Mouse (Mus musculus): ENCODE measurements at regions not wholly inside any gene's neighbourhood (a gene's known extent, or its start where the extent isn't known, plus 50 kb on each side); places are given as distances from the start of the nearest gene placed in this dataset.

DNA sequence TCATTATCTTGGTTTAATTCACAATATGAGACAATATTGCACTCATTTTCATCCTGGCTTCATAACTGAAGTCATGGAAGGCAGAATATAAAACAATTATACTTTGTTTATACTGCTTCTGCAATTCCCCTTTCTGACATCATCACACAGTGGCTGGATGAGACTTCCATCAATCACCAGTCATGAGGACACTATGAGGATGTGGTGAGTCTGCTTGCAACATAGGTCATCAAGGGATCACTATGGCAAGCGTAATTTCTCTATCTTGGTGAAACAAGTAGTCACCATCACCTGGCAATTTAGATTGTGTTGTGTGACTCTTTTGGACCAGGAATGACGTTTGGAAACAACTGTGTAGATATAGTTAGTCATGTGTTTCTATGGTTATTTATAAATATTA lies 134.6 kb downstream of the Hao1 start:
- DNase-seq (ENCODE audit: low spot score), result no peak

DNA sequence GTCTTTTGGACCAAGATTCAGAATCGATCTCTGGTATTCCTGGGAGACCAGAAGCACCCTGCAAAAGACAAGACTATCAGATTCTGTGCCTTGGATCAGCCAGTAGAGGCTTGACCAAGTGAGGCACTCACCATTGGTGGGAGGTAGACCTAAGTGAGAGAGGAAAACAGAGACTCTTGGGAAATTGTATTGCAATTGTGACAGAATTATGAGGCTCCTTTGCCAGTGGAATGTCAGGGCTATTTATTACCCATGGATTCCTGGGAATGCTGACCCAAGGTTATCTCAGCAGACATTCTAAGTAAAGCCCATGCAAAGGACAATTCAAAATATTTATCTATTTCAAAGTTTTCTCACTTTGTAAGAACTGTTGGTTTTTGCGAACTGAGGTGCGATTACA lies 154.6 kb downstream of the Hao1 start:
- no peak for DNase-seq (ENCODE audit: low spot score)

DNA sequence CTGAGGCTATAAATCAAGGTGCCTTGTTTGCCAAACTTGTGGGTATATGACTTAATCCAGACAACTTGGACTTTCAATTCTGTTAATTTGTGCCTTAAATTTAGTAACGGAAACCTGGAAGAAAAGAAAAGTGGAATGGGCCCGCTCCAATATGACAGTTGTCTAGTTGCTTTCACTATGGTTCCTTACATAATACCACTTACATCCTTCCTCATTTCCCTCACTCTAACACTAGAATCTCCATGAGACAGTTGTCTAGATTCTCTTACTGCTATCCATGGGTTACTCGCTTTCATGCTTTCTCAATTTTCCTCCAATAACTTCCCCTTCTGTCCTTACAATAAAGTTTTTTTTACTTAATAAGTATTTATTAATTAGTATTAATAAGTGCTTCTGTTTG lies 160.7 kb downstream of the Hao1 start:
- no peak for DNase-seq (ENCODE audit: low spot score)

DNA sequence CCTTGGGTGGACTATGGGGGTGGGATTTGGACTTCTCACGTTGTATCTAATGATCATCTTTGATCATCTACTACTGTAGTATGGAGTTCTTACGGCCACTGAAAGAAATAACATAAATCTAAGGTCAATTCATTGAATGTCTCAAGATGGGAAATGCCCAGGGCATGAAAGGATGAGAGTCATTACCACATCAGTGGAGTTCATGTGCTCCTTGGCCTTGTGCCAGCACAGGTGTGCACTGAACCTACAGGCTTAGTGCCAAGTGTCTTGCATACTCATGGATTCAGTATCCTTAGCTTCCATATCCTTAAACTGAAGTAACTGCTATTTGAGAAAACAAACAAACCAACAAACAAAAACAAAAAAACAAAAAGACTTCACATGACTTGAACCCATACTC lies 179.1 kb downstream of the Hao1 start:
- no peak for DNase-seq (ENCODE audit: low spot score)

DNA sequence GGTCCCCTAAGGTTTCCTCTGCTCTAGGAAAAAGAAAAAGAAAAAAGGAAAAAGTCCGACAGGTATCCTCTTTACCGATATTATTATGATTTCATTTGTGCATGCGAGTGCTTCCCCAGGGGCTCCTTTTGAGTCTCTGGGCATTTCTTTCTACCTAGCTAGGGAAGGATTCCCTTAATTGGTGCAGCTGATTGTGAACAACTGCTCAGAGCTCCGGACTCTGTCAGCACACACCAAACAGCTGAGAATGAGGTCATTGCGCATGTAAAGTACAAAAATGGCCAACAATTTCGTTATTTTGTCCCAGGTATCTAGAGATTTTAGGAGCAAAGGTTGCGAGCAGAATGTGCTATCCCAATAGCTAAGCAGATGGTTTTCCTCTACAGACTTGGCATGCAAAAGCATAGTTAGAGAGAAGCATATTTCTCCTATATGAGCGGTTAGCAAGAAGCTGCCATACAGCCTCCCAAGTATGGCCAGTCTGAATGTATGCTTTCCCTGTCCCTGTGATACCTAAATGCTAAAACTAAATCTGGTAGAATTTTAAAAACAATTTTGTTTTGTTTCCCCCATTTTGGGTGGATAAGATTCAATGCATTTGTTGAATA lies 203.2 kb downstream of the Hao1 start:
- no peak for DNase-seq (ENCODE audit: low spot score)

DNA sequence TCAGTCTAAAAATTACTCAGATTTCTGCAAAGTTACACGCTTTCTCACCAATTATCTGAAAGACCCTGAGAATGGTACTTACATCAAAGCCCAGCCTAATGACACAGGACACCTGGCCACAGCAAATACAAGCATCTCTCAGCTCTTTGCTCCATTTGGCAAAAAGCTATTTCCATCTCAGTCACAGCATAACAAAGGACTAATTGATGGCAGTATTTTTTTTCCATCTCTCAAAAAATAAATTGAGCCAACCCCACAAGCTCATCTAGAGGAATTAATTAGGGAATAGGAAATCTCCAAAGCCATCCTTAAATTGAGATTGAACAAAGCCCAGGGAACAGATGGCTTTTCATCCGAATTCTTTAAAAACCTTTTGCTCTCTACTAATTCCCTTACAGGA lies 203.7 kb downstream of the Hao1 start:
- no peak for DNase-seq (ENCODE audit: low spot score)

DNA sequence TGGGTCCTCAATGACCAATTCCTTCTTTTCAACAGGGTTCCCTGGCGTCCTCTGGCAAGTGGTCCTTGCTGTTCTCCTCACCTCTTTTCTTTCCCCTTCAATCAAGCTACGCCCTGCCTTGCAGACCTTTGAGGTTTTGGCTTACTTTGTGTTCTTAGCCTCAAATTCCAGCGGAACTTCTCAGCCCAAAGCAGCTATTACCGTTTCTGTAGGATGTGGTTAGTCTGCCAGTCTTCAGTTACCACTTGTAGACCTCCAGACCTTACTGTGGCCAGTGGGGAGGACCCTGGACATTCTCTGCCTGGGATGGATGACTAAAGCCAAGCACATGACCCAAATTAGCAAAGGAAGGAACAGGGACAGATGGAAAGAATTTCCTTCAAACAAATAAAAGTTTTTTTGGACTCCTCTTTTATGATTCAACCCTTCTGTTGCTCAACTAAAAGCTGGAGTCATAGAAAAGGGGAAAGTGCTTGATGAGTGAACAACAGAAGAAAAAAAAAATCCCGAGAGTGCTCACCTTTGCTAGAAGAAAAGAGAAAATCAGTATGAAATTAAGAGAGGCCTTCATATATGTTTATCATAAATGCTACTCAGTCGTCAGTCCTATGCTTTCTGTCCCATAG lies 211.5 kb downstream of the Hao1 start:
- no peak for DNase-seq (ENCODE audit: low spot score)

DNA sequence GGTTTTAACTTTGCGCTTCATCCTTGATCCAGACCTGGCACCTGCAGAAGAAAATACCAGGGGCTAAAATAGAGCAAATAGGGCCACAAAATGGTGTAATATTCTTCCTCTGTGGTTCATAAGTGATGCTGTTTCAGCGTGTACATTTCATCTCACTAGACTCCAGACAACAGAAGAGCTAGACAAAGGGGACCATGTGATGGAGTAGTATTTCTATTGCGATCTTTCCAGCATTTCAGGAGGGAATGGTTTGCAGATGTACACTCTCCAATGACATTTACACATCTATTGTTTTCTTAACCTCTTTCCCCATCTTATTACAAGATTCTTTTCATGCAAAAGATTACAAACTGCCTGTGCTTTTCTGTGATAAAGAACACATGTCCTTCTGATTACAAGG lies 246.1 kb downstream of the Hao1 start:
- no peak for DNase-seq (ENCODE audit: low spot score)

DNA sequence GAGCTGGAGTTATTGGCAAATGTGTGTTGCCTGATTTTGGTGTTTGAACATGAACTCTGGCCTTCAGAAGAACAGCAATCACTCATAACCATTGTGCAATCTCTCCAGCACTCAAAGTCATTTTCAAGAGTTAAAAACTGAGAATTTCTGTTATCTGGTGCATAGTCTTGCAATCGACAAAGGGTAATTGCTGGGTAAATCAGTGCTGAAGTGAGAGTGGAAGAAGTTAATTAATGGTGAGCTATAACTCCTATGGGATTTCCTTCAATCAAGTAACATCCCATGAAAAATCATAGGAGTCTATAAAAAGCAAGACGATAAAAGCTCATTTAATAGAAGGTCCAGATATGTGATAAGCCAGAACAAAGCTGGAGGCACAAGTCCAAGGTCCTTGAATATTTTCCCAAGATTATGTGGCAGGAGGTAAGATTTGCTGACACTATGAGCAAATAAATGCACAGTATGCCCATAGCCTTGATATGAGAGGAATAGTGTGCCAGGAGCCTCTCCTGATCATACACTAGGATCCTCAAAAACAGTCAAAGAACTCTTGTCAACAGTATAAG lies 264.0 kb downstream of the Hao1 start:
- no peak for DNase-seq (ENCODE audit: low spot score)

DNA sequence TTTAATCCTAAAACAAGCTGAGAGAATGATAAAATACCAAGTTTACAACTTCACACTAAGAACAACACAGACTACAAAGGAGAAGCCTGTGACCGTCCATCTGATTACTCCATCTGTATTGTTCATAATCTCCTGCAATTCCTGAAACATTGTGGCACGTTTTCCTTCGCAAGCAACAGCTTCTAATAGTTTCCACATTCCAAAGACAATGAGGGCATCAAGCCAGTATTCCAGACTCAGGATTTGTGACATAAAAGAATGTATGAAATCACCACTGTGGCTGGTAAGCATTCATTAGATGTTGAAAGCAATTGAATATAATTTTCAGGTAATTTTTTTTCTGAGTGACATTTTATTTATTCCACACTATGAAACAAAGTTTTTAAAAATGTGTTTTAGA lies 278.3 kb downstream of the Hao1 start:
- no peak for DNase-seq (ENCODE audit: low spot score)

DNA sequence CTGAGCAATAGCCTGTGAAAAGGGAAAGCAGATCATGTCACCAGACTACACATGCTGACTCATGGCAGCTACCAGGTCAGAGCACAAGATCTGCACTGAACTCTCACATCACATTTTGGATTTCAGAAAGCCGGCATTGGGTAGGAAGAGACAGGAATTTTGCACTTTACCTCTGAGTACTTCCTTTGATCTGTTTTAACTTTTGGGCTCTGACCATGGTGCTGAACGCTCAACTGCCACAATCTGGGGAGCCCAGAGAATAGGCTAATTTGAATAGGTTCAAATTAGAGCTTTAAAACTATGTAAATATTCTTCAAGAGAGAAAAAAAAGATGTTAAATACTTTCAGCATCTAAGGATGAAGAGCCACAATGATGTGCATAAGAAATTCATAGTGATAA lies 285.7 kb downstream of the Hao1 start:
- peak; percentile 37 for DNase-seq (ENCODE audit: low spot score)
